Mouse (Mus musculus): ENCODE measurements at regions not wholly inside any gene's neighbourhood (a gene's known extent, or its start where the extent isn't known, plus 50 kb on each side); places are given as distances from the start of the nearest gene placed in this dataset.

DNA sequence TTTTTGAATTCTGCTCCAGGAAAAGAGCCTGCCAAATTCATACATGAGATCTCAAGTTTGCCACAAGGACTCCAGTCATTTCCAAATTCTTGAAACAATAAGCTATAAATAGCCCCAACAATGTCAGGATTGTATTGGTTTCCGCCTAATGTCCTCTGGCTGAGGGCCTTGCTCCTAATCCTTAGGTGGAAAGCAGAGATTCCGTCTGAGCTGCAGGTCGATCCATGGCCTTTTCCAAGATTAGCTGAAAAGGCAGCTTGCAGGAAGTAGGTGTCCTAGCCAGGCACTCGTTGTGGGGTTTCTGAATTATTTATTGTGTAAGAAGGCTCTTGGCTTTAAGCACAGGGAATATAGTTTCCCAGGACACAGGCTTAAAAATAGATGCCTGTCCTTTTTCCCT is 72.4 kb downstream of the Csl start:
- TF ChIP-seq POLR2A (IDR thresholded peaks at IDR 0.05; ENCODE audit: low read depth, low read length), result no peak
- TF ChIP-seq CTCF (IDR thresholded peaks at IDR 0.05; ENCODE audit: borderline replicate concordance, insufficient read depth, low read length), result no peak
